Mouse (Mus musculus) CH12.LX (cell line): Measurements from ENCODE around the gene Atg16l2. TPM values are rescaled to one million over a fixed set of nuclear protein-coding genes. Genes with fewer than 3 reads are reported as not detected.

Experiments
- DNase-seq: peaks from one replicate; pipeline ENCODE4 v3.0.0-alpha.2; 2013; ENCODE audit errors: extremely low read depth
- H3K27ac ChIP-seq: 2 replicates; pipeline ENCODE4 v1.5.1; 2012; ENCODE audit warnings: low read depth, mild to moderate bottlenecking, control low read depth, moderate library complexity; ENCODE audit not compliant: insufficient read depth
- H3K27me3 ChIP-seq: replicated peaks from 2 replicates; pipeline ENCODE3; 2012; ENCODE audit warnings: inconsistent platforms
- H3K36me3 ChIP-seq, 2 experiments: replicated peaks in 1 of 2; 2 replicates each; pipeline versions ENCODE3 to v1.6.1; 2012; ENCODE audit warnings: inconsistent platforms in 1 of 2, low read length in 1 of 2, mild to moderate bottlenecking in 1 of 2, mixed read lengths in 1 of 2, moderate library complexity in 1 of 2; ENCODE audit not compliant: control insufficient read depth in 1 of 2, insufficient read depth in 1 of 2
- H3K4me1 ChIP-seq, 2 experiments: 2 replicates each; pipeline ENCODE4 v1.6.1; 2012; ENCODE audit warnings: inconsistent platforms in 1 of 2, moderate library complexity in 1 of 2; ENCODE audit not compliant: insufficient read depth in 2 of 2, control insufficient read depth in 1 of 2
- H3K4me2 ChIP-seq: 2 replicates; pipeline ENCODE4 v1.6.1; 2012; ENCODE audit warnings: low read depth, mild to moderate bottlenecking, control low read depth; ENCODE audit not compliant: poor library complexity, insufficient read depth, severe bottlenecking
- H3K4me3 ChIP-seq, 3 experiments: fragments of 150-350 bp in 1 of 3; sonication (generic) in 1 of 3; replicated peaks in 1 of 3; 2 replicates each; pipeline versions ENCODE3 to v1.5.1; 2011 to 2012; ENCODE audit warnings: low read depth in 2 of 3, low read length in 2 of 3, mild to moderate bottlenecking in 2 of 3, moderate library complexity in 2 of 3, control low read depth in 1 of 3, improper control_type of control experiment in 1 of 3, inconsistent platforms in 1 of 3, mixed read lengths in 1 of 3; ENCODE audit not compliant: poor library complexity in 1 of 3
- H3K79me2 ChIP-seq: replicated peaks from 2 replicates; pipeline ENCODE4 v1.6.1; 2012; ENCODE audit warnings: mild to moderate bottlenecking, moderate library complexity; ENCODE audit not compliant: control insufficient read depth, poor library complexity, insufficient read depth, severe bottlenecking; ENCODE audit errors: extremely low read depth
- H3K9ac ChIP-seq: 2 replicates; pipeline ENCODE4 v1.6.1; 2012; ENCODE audit warnings: low read depth, mild to moderate bottlenecking, control low read depth, moderate library complexity; ENCODE audit not compliant: insufficient read depth
- H3K9me3 ChIP-seq: replicated peaks from 2 replicates; pipeline ENCODE3; 2012; ENCODE audit warnings: low read length, inconsistent platforms, mixed read lengths
- BHLHE40 ChIP-seq: IDR thresholded peaks from 2 replicates; pipeline ENCODE4 v1.6.1; 2011; ENCODE audit warnings: mild to moderate bottlenecking, low read depth, low read length, improper control_type of control experiment
- CHD1 ChIP-seq: IDR thresholded peaks from 2 replicates; pipeline ENCODE4 v1.6.1; 2012; ENCODE audit warnings: low read depth, low read length, improper control_type of control experiment, inconsistent platforms
- CHD2 ChIP-seq: IDR thresholded peaks from 2 replicates; pipeline ENCODE4 v1.6.1; 2011; ENCODE audit warnings: low read length, improper control_type of control experiment
- CTCF ChIP-seq, 2 experiments: IDR thresholded peaks in 1 of 2; conservative IDR thresholded peaks in 1 of 2; 2 replicates each; pipeline ENCODE4 v1.5.1; 2011 to 2012; ENCODE audit warnings: low read depth in 2 of 2, low read length in 2 of 2, improper control_type of control experiment in 1 of 2, inconsistent platforms in 1 of 2, mild to moderate bottlenecking in 1 of 2, moderate library complexity in 1 of 2
- E2F4 ChIP-seq: IDR thresholded peaks from 2 replicates; pipeline ENCODE4 v1.6.1; 2011; ENCODE audit warnings: low read depth, low read length, improper control_type of control experiment; ENCODE audit not compliant: insufficient replicate concordance
- EP300 ChIP-seq: IDR thresholded peaks from 2 replicates; pipeline ENCODE4 v1.6.1; 2011; ENCODE audit warnings: low read length, improper control_type of control experiment
- ETS1 ChIP-seq: conservative IDR thresholded peaks from 2 replicates; pipeline ENCODE4 v1.6.1; 2012; ENCODE audit warnings: low read depth, mild to moderate bottlenecking, inconsistent platforms, low read length, improper control_type of control experiment, moderate library complexity
- GABPA ChIP-seq: IDR thresholded peaks from 2 replicates; pipeline ENCODE4 v1.6.1; 2012; ENCODE audit warnings: low read depth, low read length, improper control_type of control experiment, inconsistent platforms; ENCODE audit not compliant: insufficient replicate concordance
- HCFC1 ChIP-seq: IDR thresholded peaks from 2 replicates; pipeline ENCODE4 v1.6.1; 2012; ENCODE audit warnings: low read depth, mild to moderate bottlenecking, inconsistent platforms, low read length, improper control_type of control experiment
- JUN ChIP-seq: IDR thresholded peaks from 2 replicates; pipeline ENCODE4 v1.6.1; 2011; ENCODE audit warnings: low read depth, mild to moderate bottlenecking, low read length, improper control_type of control experiment, moderate library complexity; ENCODE audit not compliant: insufficient read depth
- JUND ChIP-seq: conservative IDR thresholded peaks from 2 replicates; pipeline ENCODE4 v1.6.1; 2011; ENCODE audit warnings: low read depth, low read length, improper control_type of control experiment
- KAT2A ChIP-seq: IDR thresholded peaks from 2 replicates; pipeline ENCODE4 v1.6.1; 2012; ENCODE audit warnings: low read length, improper control_type of control experiment, inconsistent platforms; ENCODE audit not compliant: insufficient replicate concordance
- MAZ ChIP-seq: IDR thresholded peaks from 2 replicates; pipeline ENCODE4 v1.6.1; 2012; ENCODE audit warnings: low read depth, mild to moderate bottlenecking, inconsistent platforms, low read length, improper control_type of control experiment, moderate library complexity
- MEF2A ChIP-seq: IDR thresholded peaks from 2 replicates; pipeline ENCODE4 v1.6.1; 2014; ENCODE audit warnings: low read depth, mild to moderate bottlenecking, inconsistent platforms, low read length, improper control_type of control experiment, borderline replicate concordance
- MXI1 ChIP-seq: IDR thresholded peaks from 2 replicates; pipeline ENCODE4 v1.6.1; 2011; ENCODE audit warnings: mild to moderate bottlenecking, low read depth, low read length, improper control_type of control experiment
- MYC ChIP-seq: IDR thresholded peaks from 2 replicates; pipeline ENCODE4 v1.6.1; 2011; ENCODE audit warnings: low read depth, mild to moderate bottlenecking, improper control_type of control experiment, low read length
- NELFE ChIP-seq: IDR thresholded peaks from 2 replicates; pipeline ENCODE4 v1.6.1; 2011; ENCODE audit warnings: low read depth, low read length, improper control_type of control experiment
- NRF1 ChIP-seq: IDR thresholded peaks from 2 replicates; pipeline ENCODE4 v1.6.1; 2014; ENCODE audit warnings: low read depth, mild to moderate bottlenecking, inconsistent platforms, low read length, improper control_type of control experiment, moderate library complexity
- POLR2A ChIP-seq: IDR thresholded peaks from 2 replicates; pipeline ENCODE4 v1.6.1; 2011; ENCODE audit warnings: low read depth, mild to moderate bottlenecking, improper control_type of control experiment, low read length
- RAD21 ChIP-seq: IDR thresholded peaks from 2 replicates; pipeline ENCODE4 v1.6.1; 2011; ENCODE audit warnings: low read depth, mild to moderate bottlenecking, low read length, improper control_type of control experiment, moderate library complexity
- RCOR1 ChIP-seq: conservative IDR thresholded peaks from 2 replicates; pipeline ENCODE4 v1.6.1; 2012; ENCODE audit warnings: low read depth, mild to moderate bottlenecking, inconsistent platforms, low read length, improper control_type of control experiment
- SIN3A ChIP-seq: IDR thresholded peaks from 2 replicates; pipeline ENCODE4 v1.6.1; 2012; ENCODE audit warnings: low read length, improper control_type of control experiment, inconsistent platforms
- SMC3 ChIP-seq: IDR thresholded peaks from 2 replicates; pipeline ENCODE4 v1.6.1; 2011; ENCODE audit warnings: low read depth, low read length, improper control_type of control experiment
- TBP ChIP-seq: conservative IDR thresholded peaks from 2 replicates; pipeline ENCODE4 v1.6.1; 2011; ENCODE audit warnings: low read depth, low read length, improper control_type of control experiment
- TCF12 ChIP-seq: IDR thresholded peaks from 2 replicates; pipeline ENCODE4 v1.6.1; 2014; ENCODE audit warnings: low read depth, mild to moderate bottlenecking, inconsistent platforms, low read length, improper control_type of control experiment
- UBTF ChIP-seq: IDR thresholded peaks from 2 replicates; pipeline ENCODE4 v1.6.1; 2012; ENCODE audit warnings: low read depth, mild to moderate bottlenecking, inconsistent platforms, low read length, improper control_type of control experiment, moderate library complexity
- USF2 ChIP-seq: conservative IDR thresholded peaks from 2 replicates; pipeline ENCODE4 v1.6.1; 2011; ENCODE audit warnings: low read depth, low read length, improper control_type of control experiment
- ZC3H11A ChIP-seq: IDR thresholded peaks from 2 replicates; pipeline ENCODE4 v1.6.1; 2012; ENCODE audit warnings: low read depth, mild to moderate bottlenecking, inconsistent platforms, low read length, improper control_type of control experiment
- ZKSCAN1 ChIP-seq: IDR thresholded peaks from 2 replicates; pipeline ENCODE4 v1.6.1; 2012; ENCODE audit warnings: low read depth, inconsistent platforms, low read length, improper control_type of control experiment, borderline replicate concordance
- ZMIZ1 ChIP-seq: IDR thresholded peaks from 2 replicates; pipeline ENCODE4 v1.6.1; 2012; ENCODE audit warnings: low read depth, mild to moderate bottlenecking, inconsistent platforms, low read length, improper control_type of control experiment
- ZNF384 ChIP-seq: IDR thresholded peaks from 2 replicates; pipeline ENCODE4 v1.6.1; 2012; ENCODE audit warnings: low read depth, low read length, improper control_type of control experiment, inconsistent platforms
- dilution Hi-C: fragments of 300-500 bp; cut with MboI; formaldehyde crosslinking; loops from 2 replicates; pipeline ENCODE4 v1.14.3; 2020; ENCODE audit warnings: low sequenced_read_pairs; ENCODE audit not compliant: extremely low pct_unique_long_range_greater_than_20kb, extremely low pct_ligation_motif_present
- in situ Hi-C: fragments of 300-500 bp; cut with MboI; formaldehyde crosslinking; loops from 3 replicates; pipeline ENCODE4 v1.14.3; 2019; ENCODE audit warnings: low sequenced_read_pairs, low pct_ligation_motif_present, low pct_unique_long_range_greater_than_20kb, mixed read lengths
- polyA plus RNA-seq: library from polyadenylated mRNA; unstranded; fragments of >175 nt; gene quantifications from 2 replicates; pipeline ENCODE4 v1.2.1, GENCODE M21; 2012; ENCODE audit warnings: low read depth; ENCODE audit not compliant: insufficient read length
- total RNA-seq, 2 experiments: library from RNA; depleted of rRNA; stranded (reverse); fragments of 300-350 nt in 1 of 2; fragments of >200 nt in 1 of 2; gene quantifications; 2 replicates each; pipeline ENCODE4 v1.2.3; 2012 to 2014

Atg16l2 gene
- total and polyA plus RNA-seq, 3 experiments, result 12.7 to 43.8 (median 15.4) TPM

DNA sequence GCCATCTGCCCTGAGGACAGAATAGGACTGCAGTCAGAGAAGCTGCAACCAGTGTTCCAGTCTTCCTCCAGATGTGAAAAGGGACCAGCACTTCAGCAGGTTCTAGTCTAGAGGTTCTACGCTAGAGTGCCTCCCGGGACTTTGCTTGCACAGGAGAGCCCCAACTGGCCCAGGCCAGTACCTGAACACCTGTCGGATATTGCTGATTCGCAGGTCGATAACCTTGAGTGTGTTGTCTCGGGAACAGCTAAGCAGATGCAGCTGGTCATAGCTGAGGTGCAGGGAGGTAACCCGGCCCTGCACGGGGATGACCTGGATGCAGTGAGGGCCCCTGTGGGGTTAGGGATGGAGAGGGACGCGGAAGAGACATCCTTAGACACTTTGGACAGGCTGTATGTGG, 11.7 kb downstream of the Atg16l2 start:
- no peak for DNase-seq
- H3K79me2 ChIP-seq, result no peaks in the 10 kb centered on the region
- no peak overlapping the region for H3K4me3 ChIP-seq
- H3K4me2 ChIP-seq, result no peak overlapping the region
- in situ Hi-C loops (no loop called here), dilution Hi-C loops (no loop called here)
- no peaks in the 10 kb centered on the region for H3K9me3 ChIP-seq
- no peak overlapping the region for H3K9ac ChIP-seq
- H3K27me3 ChIP-seq, result no peaks in the 10 kb centered on the region
- H3K27ac ChIP-seq, result no peak overlapping the region
- peaks cover 60 to 91% of the 10 kb centered on the region in 2 experiments for H3K36me3 ChIP-seq
- TF ChIP-seq MXI1 (no peak), TCF12 (0 out of 2 replicates have a peak, but pooled peaks have one; percentile 14)
- H3K4me1 ChIP-seq, result peaks cover 16 to 76% of the 10 kb centered on the region in 2 experiments

DNA sequence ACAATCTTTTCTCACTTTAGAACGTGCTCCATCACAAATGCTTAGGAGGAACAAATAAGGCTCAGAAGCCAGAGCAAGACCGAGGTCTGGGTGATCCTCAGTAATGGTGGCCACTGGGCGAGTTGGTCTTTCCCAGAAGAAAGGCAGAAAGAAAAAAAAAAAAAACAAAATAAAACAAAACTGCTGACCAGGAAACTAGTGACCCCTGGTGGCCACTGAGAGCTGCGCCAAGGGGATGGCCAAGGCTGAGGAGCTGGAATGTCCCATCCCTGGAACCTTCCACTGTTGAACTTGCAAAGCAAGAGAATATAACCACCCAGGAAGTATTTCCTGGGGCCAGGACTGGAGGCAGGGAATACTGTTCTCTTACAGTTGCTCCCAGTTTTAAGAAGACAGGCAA, 13.6 kb downstream of the Atg16l2 start:
- H3K4me3 ChIP-seq, result no peak overlapping the region
- H3K36me3 ChIP-seq, result peaks cover 58 to 92% of the 10 kb centered on the region in 2 experiments
- H3K27ac ChIP-seq, result peak overlapping the region; percentile 5; the same call in 1 of the 2 replicates
- dilution Hi-C loops, result no loop called here
- H3K9me3 ChIP-seq, result no peaks in the 10 kb centered on the region
- no peaks in the 10 kb centered on the region for H3K27me3 ChIP-seq
- H3K9ac ChIP-seq, result no peak overlapping the region
- no peak for TF ChIP-seq JUN
- no peak for TF ChIP-seq RCOR1
- TF ChIP-seq RAD21, result peak; percentile 57
- TF ChIP-seq MXI1, result no peak
- TF ChIP-seq CHD1, result no peak
- TF ChIP-seq ZKSCAN1, result no peak
- no peak for TF ChIP-seq EP300
- TF ChIP-seq ZMIZ1, result no peak
- no peak for TF ChIP-seq UBTF
- TF ChIP-seq HCFC1, result no peak
- TF ChIP-seq JUND, result no peak
- TF ChIP-seq MAZ, result no peak
- no peak for TF ChIP-seq E2F4
- no peak for TF ChIP-seq NRF1
- TF ChIP-seq GABPA, result no peak
- TF ChIP-seq MEF2A, result no peak
- no peak for TF ChIP-seq SIN3A
- TF ChIP-seq ETS1, result no peak
- TF ChIP-seq ZNF384, result peak; percentile 96
- TF ChIP-seq TBP, result no peak
- no peak for TF ChIP-seq ZC3H11A
- TF ChIP-seq USF2, result no peak
- no peak for TF ChIP-seq CHD2
- TF ChIP-seq CTCF (conservative IDR thresholded peaks at IDR 0.05 in 1 of 2, IDR thresholded peaks at IDR 0.05 in 1 of 2; ENCODE audit: low read depth in 2 of 2, low read length in 2 of 2), result peak; percentile 58 to 78; a peak in 3 of 4 replicates
- no peak for TF ChIP-seq MYC
- TF ChIP-seq KAT2A, result no peak
- TF ChIP-seq TCF12, result no peak
- no peak for TF ChIP-seq BHLHE40
- peak; percentile 75 for TF ChIP-seq SMC3
- no peak for TF ChIP-seq NELFE
- TF ChIP-seq POLR2A, result no peak; the same call in 1 of the 2 replicates
- DNase-seq, result no peak
- H3K79me2 ChIP-seq, result no peaks in the 10 kb centered on the region; the same call in 1 of the 2 replicates
- H3K4me2 ChIP-seq, result no peak overlapping the region
- in situ Hi-C loops, result no loop called here
- H3K4me1 ChIP-seq, result peaks cover 13 to 68% of the 10 kb centered on the region in 2 experiments
